Mouse (Mus musculus) brain, embryonic 18.5 days (tissue): Measurements from ENCODE around the gene Snx5.
A peak's percentile ranks its signal among the peaks of the same experiment; 100 is the strongest.

Experiments
- DNase-seq: peaks from one replicate; pipeline ENCODE4 v3.0.0-alpha.2; 2012; ENCODE audit warnings: low read depth, low spot score

Snx5 gene

GRCm38 (mm10) chr2:144270507-144271420, at the start of gene Snx5, which contains the start of gene Mgme1:
Snx5 (minus strand) TSS chr2:144270906.
Mgme1 (plus strand) TSS chr2:144270663.
- DNase-seq: peak; percentile 87

GRCm38 (mm10) chr2:144311372-144311771, 40.7 kb upstream of the Snx5 start:
- no peak for DNase-seq

- no peak for DNase-seq
These were observed 39.6 kb upstream of the Snx5 start for GRCm38 (mm10) chr2:144310273-144310672.

- no peak for DNase-seq
These were observed 37.9 kb upstream of the Snx5 start for GRCm38 (mm10) chr2:144308561-144308960.

- no peak for DNase-seq
These were observed 35.1 kb upstream of the Snx5 start for GRCm38 (mm10) chr2:144305721-144306294.

GRCm38 (mm10) chr2:144301101-144301500, 30.4 kb upstream of the Snx5 start:
- no peak for DNase-seq

- DNase-seq: no peak
These were observed 29.3 kb upstream of the Snx5 start for GRCm38 (mm10) chr2:144299749-144300669.

- DNase-seq: no peak
These were observed 24.5 kb upstream of the Snx5 start for GRCm38 (mm10) chr2:144295145-144295735.

- no peak for DNase-seq
These were observed 21.0 kb upstream of the Snx5 start for GRCm38 (mm10) chr2:144291600-144292305.

- no peak for DNase-seq
These were observed 19.6 kb upstream of the Snx5 start for GRCm38 (mm10) chr2:144290321-144290720.

GRCm38 (mm10) chr2:144281417-144281816, 10.7 kb upstream of the Snx5 start:
- no peak for DNase-seq

- no peak for DNase-seq
These were observed 9.9 kb upstream of the Snx5 start for GRCm38 (mm10) chr2:144280568-144280967.

- DNase-seq: no peak
These were observed 9.0 kb upstream of the Snx5 start for GRCm38 (mm10) chr2:144279742-144280141.

GRCm38 (mm10) chr2:144276885-144277284, 6.2 kb upstream of the Snx5 start:
- no peak for DNase-seq

GRCm38 (mm10) chr2:144274741-144275140, 4.0 kb upstream of the Snx5 start:
- DNase-seq: no peak

GRCm38 (mm10) chr2:144272088-144272487, 1.4 kb upstream of the Snx5 start:
- DNase-seq: no peak

- DNase-seq: no peak
These were observed 829 bp downstream of the Snx5 start for GRCm38 (mm10) chr2:144269679-144270475.

GRCm38 (mm10) chr2:144269306-144269650, 1.4 kb downstream of the Snx5 start:
- no peak for DNase-seq

GRCm38 (mm10) chr2:144268446-144269305, 2.0 kb downstream of the Snx5 start:
- no peak for DNase-seq
